ENCODE assay signal across 17 mouse cellular contexts in genomic region chr5:117726548-117726947, GRCm38 (mm10). TPM values are rescaled to one million over a fixed set of nuclear protein-coding genes. Genes with fewer than 3 reads are reported as not detected.
"Had no signal": no experiment of that assay in that cellular context is flagged by ENCODE, and none has a peak within 500 bp of the region (broad histone marks: within the 10 kb centered on the region; RNA-seq: fewer than 3 reads in every experiment).

No protein-coding gene starts in this region.

- H3K27ac ChIP-seq: intestine, embryonic 15.5 days; limb, embryonic 12.5 days; liver, embryonic 13.5 days; midbrain, embryonic 10.5 days; neural tube, embryonic 13.5 days had no signal

- H3K27me3 ChIP-seq: intestine, embryonic 15.5 days; limb, embryonic 12.5 days; liver, embryonic 13.5 days; neural tube, embryonic 13.5 days had no signal

- H3K9me3 ChIP-seq: intestine, embryonic 15.5 days; limb, embryonic 12.5 days; liver, embryonic 13.5 days; midbrain, embryonic 10.5 days; neural tube, embryonic 13.5 days had no signal

- DNase-seq: kidney, adult 18-20 months; kidney, postnatal 14 days; layer of hippocampus, postnatal 36 days; liver; liver, embryonic 13.5 days; liver, postnatal 0 days; retina, postnatal 1 day; right cerebral cortex, postnatal 4 days; spleen, adult 18-20 months; thymus, adult 2 months; thymus, postnatal 25 days had no signal

- ATAC-seq: intestine, embryonic 15.5 days; midbrain, embryonic 16.5 days had no signal

- H3K9ac ChIP-seq: intestine, embryonic 15.5 days; limb, embryonic 12.5 days; liver, embryonic 13.5 days; liver, postnatal 0 days; neural tube, embryonic 13.5 days had no signal

- H3K4me1 ChIP-seq: limb, embryonic 12.5 days; liver, embryonic 13.5 days; neural tube, embryonic 13.5 days had no signal

- H3K36me3 ChIP-seq: intestine, embryonic 15.5 days; limb, embryonic 12.5 days; liver, embryonic 13.5 days; midbrain, embryonic 10.5 days; neural tube, embryonic 13.5 days had no signal

- H3K4me2 ChIP-seq: intestine, embryonic 15.5 days; limb, embryonic 12.5 days; liver, embryonic 13.5 days; neural tube, embryonic 13.5 days had no signal

- H3K4me3 ChIP-seq: intestine, embryonic 15.5 days; limb, embryonic 12.5 days; liver, embryonic 13.5 days; midbrain, embryonic 10.5 days; neural tube, embryonic 13.5 days had no signal

RNA-seq across cellular contexts. Expression of gene Nos1, which starts 54.3 kb away (rescaled TPM):
- total RNA-seq: megakaryocyte, adult 5-6 weeks had no signal
- polyA plus RNA-seq: liver, embryonic 13.5 days; liver, postnatal 0 days had no signal
